Mouse (Mus musculus) stomach, embryonic 14.5 days (tissue): ENCODE results near the gene Ager. TPM values are rescaled to one million over a fixed set of nuclear protein-coding genes. Genes with fewer than 3 reads are reported as not detected.
A peak's percentile ranks its signal among the peaks of the same experiment; 100 is the strongest.

Experiments
- ATAC-seq: fragments of 200-750 bp; cut with Nextera tagmentation; 2 replicates; pipeline ENCODE4 v1.8.0; 2017; ENCODE audit warnings: low read depth, moderate TSS enrichment; ENCODE audit not compliant: insufficient number of reproducible peaks, insufficient read depth, low FRiP score
- H3K27ac ChIP-seq: fragments of 300-500 bp; sonication (generic); 2 replicates; pipeline ENCODE4 v1.5.1; 2014; ENCODE audit warnings: mild to moderate bottlenecking, low read length, moderate library complexity, mixed read lengths
- H3K27me3 ChIP-seq: fragments of 300-500 bp; sonication (generic); 2 replicates; pipeline ENCODE4 v1.6.1; 2014; ENCODE audit warnings: low read length, control low read depth, mixed read lengths; ENCODE audit not compliant: control insufficient read depth, insufficient read depth
- H3K36me3 ChIP-seq: fragments of 300-500 bp; sonication (generic); 2 replicates; pipeline ENCODE4 v1.6.1; 2014; ENCODE audit warnings: mild to moderate bottlenecking, control low read depth, low read length, moderate library complexity, mixed read lengths; ENCODE audit not compliant: control insufficient read depth, insufficient read depth
- H3K4me1 ChIP-seq: fragments of 300-500 bp; sonication (generic); 2 replicates; pipeline ENCODE4 v1.6.1; 2014; ENCODE audit warnings: low read length, control low read depth, mixed read lengths; ENCODE audit not compliant: control insufficient read depth, insufficient read depth
- H3K4me2 ChIP-seq: fragments of 300-500 bp; sonication (generic); replicated peaks from 2 replicates; pipeline ENCODE4 v1.6.1; 2014; ENCODE audit warnings: low read depth, low read length, control low read depth
- H3K4me3 ChIP-seq: fragments of 300-500 bp; sonication (generic); 2 replicates; pipeline ENCODE4 v1.5.1; 2014; ENCODE audit warnings: low read depth, low read length, control low read depth
- H3K9ac ChIP-seq: fragments of 300-500 bp; sonication (generic); replicated peaks from 2 replicates; pipeline ENCODE4 v1.6.1; 2014; ENCODE audit warnings: low read depth, mild to moderate bottlenecking, control low read depth, low read length, moderate library complexity, mixed read lengths
- H3K9me3 ChIP-seq: fragments of 300-500 bp; sonication (generic); 2 replicates; pipeline ENCODE4 v1.6.1; 2016; ENCODE audit warnings: low read depth, low read length, control low read depth; ENCODE audit not compliant: control insufficient read depth
- WGBS: fragments of 180-500 bp; shearing (Covaris S2); extraction: QIAGEN DNeasy Blood & Tissue Kit; methylation state at CpG from one replicate; pipeline ENCODE4 v1.1.7; 2014; 5-methylcytosine and 5-hydroxymethylcytosine counted together
- polyA plus RNA-seq: library from polyadenylated mRNA; unstranded; fragments of >200 nt; fragmentation: Nextera tagmentation; extraction: Ambion mirVana; gene quantifications from 2 replicates; pipeline ENCODE4 v1.2.1, GENCODE M21; 2014

Ager gene
- polyA plus RNA-seq, 1 experiment from 2014 or later = 3.8 TPM

GRCm38 (mm10) chr17:34637459-34637858, 39.8 kb downstream of the Ager start:
- H3K27me3 ChIP-seq = no peaks in the 10 kb centered on the region
- no peak overlapping the region for H3K27ac ChIP-seq
- H3K36me3 ChIP-seq = no peaks in the 10 kb centered on the region
- H3K9me3 ChIP-seq = no peaks in the 10 kb centered on the region
- H3K4me2 ChIP-seq = no peak overlapping the region
- H3K4me3 ChIP-seq = no peak overlapping the region
- H3K9ac ChIP-seq = no peak overlapping the region
- 61% methylated on average over 3 of the region's 3 CpGs for WGBS
- ATAC-seq = no peak
- peaks cover 7% of the 10 kb centered on the region; the same call in 1 of the 2 replicates for H3K4me1 ChIP-seq

- no peak for ATAC-seq
- Histone ChIP-seq H3K9ac (no peak overlapping the region), H3K36me3 (no peaks in the 10 kb centered on the region), H3K4me1 (peaks cover 7% of the 10 kb centered on the region; the same call in 1 of the 2 replicates), H3K4me3 (no peak overlapping the region), H3K4me2 (no peak overlapping the region), H3K27me3 (no peaks in the 10 kb centered on the region), H3K9me3 (no peaks in the 10 kb centered on the region), H3K27ac (no peak overlapping the region)
- 80% methylated on average over 7 of the region's 7 CpGs for WGBS
Measured at GRCm38 (mm10) chr17:34639461-34640255, 42.0 kb downstream of the Ager start.

- H3K4me1 ChIP-seq = peaks cover 7% of the 10 kb centered on the region; the same call in 1 of the 2 replicates
- peak overlapping the region; percentile 82 for H3K27ac ChIP-seq
- no peaks in the 10 kb centered on the region for H3K27me3 ChIP-seq
- 0 out of 2 replicates have a peak overlapping the region, but pooled peaks have one; percentile 14 for H3K9ac ChIP-seq
- no peak; the same call in 1 of the 2 replicates for ATAC-seq
- no peaks in the 10 kb centered on the region for H3K9me3 ChIP-seq
- no peaks in the 10 kb centered on the region for H3K36me3 ChIP-seq
- whole genome bisulfite sequencing = 15% methylated on average over 11 of the region's 11 CpGs
- no peak overlapping the region for H3K4me3 ChIP-seq
- no peak overlapping the region for H3K4me2 ChIP-seq
Measured at GRCm38 (mm10) chr17:34640778-34641601, 43.3 kb downstream of the Ager start.

DNA sequence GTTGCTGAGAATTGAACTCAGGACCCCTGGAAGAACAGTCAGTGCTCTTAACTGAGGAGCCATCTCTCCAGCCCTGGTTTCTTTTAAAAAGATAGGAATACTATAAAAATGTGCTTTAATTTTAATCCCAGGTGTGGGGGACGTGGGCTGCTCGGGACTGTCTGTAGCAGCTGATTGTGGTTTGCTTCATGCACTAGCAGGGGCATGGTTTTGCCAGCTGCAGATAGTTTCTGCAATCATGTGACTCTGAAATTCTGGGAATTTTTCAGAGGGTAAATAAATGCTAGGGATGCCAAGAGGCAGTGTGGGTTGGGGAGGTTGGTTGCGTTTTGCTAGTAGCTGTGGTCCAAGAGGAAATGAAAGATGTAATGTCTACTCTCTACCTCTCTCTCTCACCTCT, 44.3 kb downstream of the Ager start:
- no peak overlapping the region for H3K4me2 ChIP-seq
- H3K27me3 ChIP-seq = no peaks in the 10 kb centered on the region
- no peak overlapping the region for H3K27ac ChIP-seq
- no peak overlapping the region for H3K9ac ChIP-seq
- no peak for ATAC-seq
- H3K36me3 ChIP-seq = no peaks in the 10 kb centered on the region
- 84% methylated on average over 3 of the region's 3 CpGs for WGBS
- no peak overlapping the region for H3K4me3 ChIP-seq
- no peaks in the 10 kb centered on the region for H3K9me3 ChIP-seq
- peaks cover 7% of the 10 kb centered on the region; the same call in 1 of the 2 replicates for H3K4me1 ChIP-seq

GRCm38 (mm10) chr17:34643379-34643778, 45.7 kb downstream of the Ager start:
- Histone ChIP-seq H3K9me3 (no peaks in the 10 kb centered on the region), H3K27me3 (no peaks in the 10 kb centered on the region), H3K4me1 (peaks cover 14% of the 10 kb centered on the region; the same call in 1 of the 2 replicates), H3K9ac (no peak overlapping the region), H3K36me3 (no peaks in the 10 kb centered on the region), H3K4me3 (no peak overlapping the region), H3K4me2 (no peak overlapping the region), H3K27ac (no peak overlapping the region)
- ATAC-seq = no peak
- WGBS = 87% methylated on average over 4 of the region's 4 CpGs

- peaks cover 14% of the 10 kb centered on the region; the same call in 1 of the 2 replicates for H3K4me1 ChIP-seq
- ATAC-seq = no peak
- H3K27ac ChIP-seq = no peak overlapping the region
- 85% methylated on average over 10 of the region's 10 CpGs for WGBS
- H3K4me2 ChIP-seq = no peak overlapping the region
- H3K27me3 ChIP-seq = no peaks in the 10 kb centered on the region
- no peak overlapping the region for H3K4me3 ChIP-seq
- H3K36me3 ChIP-seq = no peaks in the 10 kb centered on the region
- H3K9me3 ChIP-seq = no peaks in the 10 kb centered on the region
- H3K9ac ChIP-seq = no peak overlapping the region
Measured at GRCm38 (mm10) chr17:34643944-34644343, 46.3 kb downstream of the Ager start.

- Histone ChIP-seq H3K4me2 (peak within 1 kb of the TSS; percentile 60), H3K36me3 (peaks cover 3% of the 10 kb centered on the region; the same call in 1 of the 2 replicates), H3K9ac (peak within 1 kb of the TSS; percentile 56), H3K27me3 (no peaks in the 10 kb centered on the region), H3K27ac (peak within 1 kb of the TSS; percentile 63; the same call in 1 of the 2 replicates), H3K4me1 (peaks cover 14% of the 10 kb centered on the region; the same call in 1 of the 2 replicates), H3K4me3 (peak within 1 kb of the TSS; percentile 52), H3K9me3 (no peaks in the 10 kb centered on the region)
- peak; percentile 82 for ATAC-seq
- under 1% methylated on average over 16 of the region's 16 CpGs for WGBS
Measured at GRCm38 (mm10) chr17:34644608-34645007, 46.9 kb downstream of the Ager start, which contains the start of gene Fkbpl. TSS of gene Fkbpl (plus strand) at chr17:34644764.

- no peaks in the 10 kb centered on the region for H3K9me3 ChIP-seq
- 49% methylated on average over 10 of the region's 10 CpGs for WGBS
- no peak for ATAC-seq
- H3K27me3 ChIP-seq = no peaks in the 10 kb centered on the region
- H3K36me3 ChIP-seq = peaks cover 8% of the 10 kb centered on the region
- H3K4me3 ChIP-seq = peak overlapping the region; percentile 52
- H3K9ac ChIP-seq = peak overlapping the region; percentile 56; the same call in 1 of the 2 replicates
- H3K27ac ChIP-seq = no peak overlapping the region
- peak overlapping the region; percentile 60 for H3K4me2 ChIP-seq
- H3K4me1 ChIP-seq = peaks cover 14% of the 10 kb centered on the region; the same call in 1 of the 2 replicates
Measured at GRCm38 (mm10) chr17:34645256-34645829, 47.7 kb downstream of the Ager start.
